Comparison of ENCODE assay signal across 16 mouse cellular contexts in the genomic region with DNA sequence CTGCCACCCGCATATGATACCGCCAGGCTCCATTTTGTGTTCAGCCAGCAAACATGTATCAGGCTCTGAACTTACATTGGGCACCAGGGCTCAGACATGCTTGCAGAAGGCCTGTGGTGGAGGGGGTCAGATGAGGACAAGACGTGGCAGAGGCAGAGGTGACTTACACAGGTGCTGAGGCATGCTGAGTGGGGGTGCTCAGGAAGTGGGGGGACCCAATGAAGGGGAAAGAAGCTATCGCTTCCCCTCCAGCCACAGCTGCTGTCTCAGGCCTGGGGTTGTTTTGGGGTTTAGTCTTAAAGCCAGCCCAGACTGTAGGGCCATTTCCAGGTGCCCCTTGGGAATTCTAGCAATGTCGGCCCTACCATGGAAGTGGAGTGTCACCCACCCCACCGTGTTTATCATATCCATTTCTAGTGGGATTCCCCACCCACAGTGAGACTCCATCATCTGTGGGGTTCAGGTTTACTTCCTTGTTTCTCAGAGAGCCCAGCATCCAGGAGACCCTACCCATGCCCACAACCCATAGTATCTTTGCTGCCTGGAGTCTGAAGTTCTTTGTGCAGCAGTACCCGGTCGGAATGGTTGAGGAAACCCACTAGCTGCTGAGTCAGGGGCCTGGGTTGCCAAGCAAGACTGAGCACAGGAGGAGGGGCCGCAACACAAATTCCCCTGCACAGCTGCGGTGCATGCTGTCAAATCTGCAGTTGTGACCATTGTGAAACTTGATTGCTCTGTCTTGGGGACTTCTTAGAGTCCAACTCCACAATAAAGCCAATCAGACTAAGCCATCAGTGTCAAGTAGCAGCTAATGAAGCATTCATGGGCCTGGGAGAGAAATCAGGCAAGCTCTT. TPM values are rescaled to one million over a fixed set of nuclear protein-coding genes. Genes with fewer than 3 reads are reported as not detected.
DNase-seq lines count a peak whose midpoint lies in the region; ATAC-seq lines count a peak whose summit lies in the region.
"Had no signal": no experiment of that assay in that cellular context is flagged by ENCODE, and none has a peak within 500 bp of the region (broad histone marks: within the 10 kb centered on the region; RNA-seq: fewer than 3 reads in every experiment).

No protein-coding gene starts in this region.

- H3K4me2 ChIP-seq in midbrain, embryonic 11.5 days = no peak overlapping the region
- no peak overlapping the region; the same call in 1 of the 2 replicates for H3K4me2 ChIP-seq in forebrain, embryonic 13.5 days
- H3K4me2 ChIP-seq in midbrain, embryonic 15.5 days = no peak overlapping the region
- H3K4me2 ChIP-seq: intestine, embryonic 15.5 days had no signal

- H3K9ac ChIP-seq in midbrain, embryonic 11.5 days (ENCODE audit: low read length) = 0 out of 2 replicates have a peak overlapping the region, but pooled peaks have one; percentile 16
- no peak overlapping the region for H3K9ac ChIP-seq in forebrain, embryonic 13.5 days
- H3K9ac ChIP-seq in midbrain, embryonic 15.5 days = no peak overlapping the region
- H3K9ac ChIP-seq: intestine, embryonic 15.5 days had no signal

- H3K9me3 ChIP-seq in midbrain, embryonic 11.5 days (ENCODE audit: control insufficient read depth, low read length) = no peaks in the 10 kb centered on the region
- no peaks in the 10 kb centered on the region for H3K9me3 ChIP-seq in midbrain, embryonic 10.5 days (replicated peaks)
- H3K9me3 ChIP-seq in forebrain, embryonic 13.5 days (replicated peaks) = no peaks in the 10 kb centered on the region
- no peaks in the 10 kb centered on the region for H3K9me3 ChIP-seq in midbrain, embryonic 15.5 days
- H3K9me3 ChIP-seq: intestine, embryonic 15.5 days had no signal

- WGBS in midbrain, embryonic 11.5 days = 59% methylated on average over 10 of the region's 10 CpGs
- WGBS in midbrain, embryonic 10.5 days = 63% methylated on average over 10 of the region's 10 CpGs
- WGBS in forebrain, embryonic 13.5 days = 58% methylated on average over 10 of the region's 10 CpGs
- 56% methylated on average over 10 of the region's 10 CpGs for WGBS in midbrain, embryonic 15.5 days

- no peak for DNase-seq in midbrain, embryonic 11.5 days (ENCODE audit: low spot score, missing footprints)
- DNase-seq in midbrain, embryonic 10.5 days (ENCODE audit: low spot score) = no peak
- DNase-seq in thymus, postnatal 10 days (ENCODE audit: low spot score in 2 of 2) = peak; percentile 68 to 84
- DNase-seq in urinary bladder, postnatal 10 days (ENCODE audit: low spot score) = no peak
- DNase-seq in MN1 (ENCODE audit: low spot score) = no peak
- DNase-seq: adrenal gland, postnatal 36 days; cerebellum, postnatal 25 days; liver; right cerebral cortex, postnatal 25 days had no signal

- H3K4me1 ChIP-seq in midbrain, embryonic 11.5 days (ENCODE audit: control insufficient read depth, insufficient read depth, low read length) = peaks cover 5% of the 10 kb centered on the region; the same call in 1 of the 2 replicates
- H3K4me1 ChIP-seq in midbrain, embryonic 10.5 days = peaks cover 20% of the 10 kb centered on the region
- peaks cover 21% of the 10 kb centered on the region for H3K4me1 ChIP-seq in forebrain, embryonic 13.5 days
- peaks cover 13% of the 10 kb centered on the region for H3K4me1 ChIP-seq in midbrain, embryonic 15.5 days
- H3K4me1 ChIP-seq: intestine, embryonic 15.5 days had no signal

- H3K27ac ChIP-seq in midbrain, embryonic 11.5 days (ENCODE audit: low read depth, low read length) = no peak overlapping the region
- no peak overlapping the region; the same call in 1 of the 2 replicates for H3K27ac ChIP-seq in midbrain, embryonic 10.5 days (replicated peaks)
- H3K27ac ChIP-seq in forebrain, embryonic 13.5 days = peak overlapping the region; percentile 81
- H3K27ac ChIP-seq in midbrain, embryonic 15.5 days = 0 out of 2 replicates have a peak overlapping the region, but pooled peaks have one; percentile 14
- H3K27ac ChIP-seq: heart, adult 2 months; intestine, embryonic 15.5 days had no signal

- ATAC-seq in midbrain, embryonic 11.5 days (ENCODE audit: low FRiP score) = no peak; the same call in 1 of the 2 replicates
- ATAC-seq in forebrain, embryonic 13.5 days = peak; percentile 84
- peak; percentile 46; the same call in 1 of the 2 replicates for ATAC-seq in midbrain, embryonic 15.5 days (replicated peaks)
- no peak for ATAC-seq in erythroblast, adult 5-6 weeks (replicated peaks; ENCODE audit: low FRiP score, poor library complexity, severe bottlenecking)
- ATAC-seq: intestine, embryonic 15.5 days had no signal

- no peak overlapping the region for H3K4me3 ChIP-seq in midbrain, embryonic 11.5 days (ENCODE audit: low read depth, low read length)
- H3K4me3 ChIP-seq in midbrain, embryonic 10.5 days = no peak overlapping the region
- no peak overlapping the region for H3K4me3 ChIP-seq in forebrain, embryonic 13.5 days
- no peak overlapping the region for H3K4me3 ChIP-seq in midbrain, embryonic 15.5 days
- H3K4me3 ChIP-seq: erythroblast, embryonic 14.5 days; heart, adult 2 months; intestine, embryonic 15.5 days had no signal

- H3K36me3 ChIP-seq in midbrain, embryonic 11.5 days (ENCODE audit: control insufficient read depth, insufficient read depth, low read length) = no peaks in the 10 kb centered on the region
- H3K36me3 ChIP-seq in midbrain, embryonic 10.5 days = no peaks in the 10 kb centered on the region
- H3K36me3 ChIP-seq in forebrain, embryonic 13.5 days (ENCODE audit: poor library complexity, severe bottlenecking) = no peaks in the 10 kb centered on the region
- H3K36me3 ChIP-seq in midbrain, embryonic 15.5 days (replicated peaks) = no peaks in the 10 kb centered on the region
- H3K36me3 ChIP-seq: intestine, embryonic 15.5 days had no signal

- H3K27me3 ChIP-seq in midbrain, embryonic 11.5 days (ENCODE audit: control insufficient read depth, insufficient read depth, low read length) = no peaks in the 10 kb centered on the region
- H3K27me3 ChIP-seq in midbrain, embryonic 10.5 days (ENCODE audit: low read depth, poor library complexity, severe bottlenecking) = no peaks in the 10 kb centered on the region
- no peaks in the 10 kb centered on the region for H3K27me3 ChIP-seq in forebrain, embryonic 13.5 days
- H3K27me3 ChIP-seq in midbrain, embryonic 15.5 days (replicated peaks) = no peaks in the 10 kb centered on the region

RNA-seq across cellular contexts. Expression of gene Guca2b, which starts 10.8 kb away (rescaled TPM):
- not detected in 2 replicates for polyA plus RNA-seq in midbrain, embryonic 11.5 days (2014; fragmentation: Nextera tagmentation; extraction: Ambion mirVana)
- polyA plus RNA-seq in midbrain, embryonic 10.5 days (2016; fragmentation: Nextera tagmentation; extraction: Ambion mirVana) = not detected in 2 replicates
- polyA plus RNA-seq in forebrain, embryonic 13.5 days (2015; fragmentation: Nextera tagmentation; extraction: Ambion mirVana) = not detected in 2 replicates
- polyA plus RNA-seq in midbrain, embryonic 15.5 days (2015; fragmentation: Nextera tagmentation; extraction: Ambion mirVana) = not detected in 2 replicates
- not detected in 2 replicates for total RNA-seq in erythroblast, adult 5-6 weeks (2015; ENCODE audit: low replicate concordance)
- not detected in 2 replicates for total RNA-seq in erythroblast, adult 5-6 weeks (2017; ENCODE audit: low replicate concordance)
- total RNA-seq: adrenal gland, postnatal 36 days; layer of hippocampus, adult 8-10 months had no signal
- polyA plus RNA-seq: erythroblast, embryonic 14.5 days had no signal

RNA-seq across cellular contexts. Expression of gene Guca2a, which starts 32.1 kb away (rescaled TPM):
- not detected in 2 replicates for polyA plus RNA-seq in midbrain, embryonic 11.5 days (2014; fragmentation: Nextera tagmentation; extraction: Ambion mirVana)
- polyA plus RNA-seq in midbrain, embryonic 10.5 days (2016; fragmentation: Nextera tagmentation; extraction: Ambion mirVana) = not detected in 2 replicates
- not detected in 2 replicates for polyA plus RNA-seq in forebrain, embryonic 13.5 days (2015; fragmentation: Nextera tagmentation; extraction: Ambion mirVana)
- polyA plus RNA-seq in midbrain, embryonic 15.5 days (2015; fragmentation: Nextera tagmentation; extraction: Ambion mirVana) = not detected in 2 replicates
- total RNA-seq in erythroblast, adult 5-6 weeks (2015; ENCODE audit: low replicate concordance) = not detected in 2 replicates
- total RNA-seq in erythroblast, adult 5-6 weeks (2017; ENCODE audit: low replicate concordance) = not detected in 2 replicates
- total RNA-seq: adrenal gland, postnatal 36 days; heart, adult 2 months; layer of hippocampus, adult 8-10 months had no signal
- polyA plus RNA-seq: erythroblast, embryonic 14.5 days had no signal

Comparison
In these comparisons a context has a peak if more than half of its experiments do, and no peak if none do; other contexts are left out.
1. ATAC-seq: peak in forebrain, embryonic 13.5 days (single experiment) and midbrain, embryonic 15.5 days (single experiment); none in midbrain, embryonic 11.5 days (single experiment) and erythroblast, adult 5-6 weeks (single experiment).
2. H3K27ac ChIP-seq: peak in forebrain, embryonic 13.5 days (single experiment) and midbrain, embryonic 15.5 days (single experiment); none in midbrain, embryonic 11.5 days (single experiment) and midbrain, embryonic 10.5 days (single experiment).
3. DNase-seq: peak in thymus, postnatal 10 days (2 of 2); none in midbrain, embryonic 11.5 days (single experiment), midbrain, embryonic 10.5 days (single experiment), urinary bladder, postnatal 10 days (single experiment) and MN1 (single experiment).